Mouse (Mus musculus): ENCODE results near the gene Pdcd11. TPM values are rescaled to one million over a fixed set of nuclear protein-coding genes. Genes with fewer than 3 reads are reported as not detected.

The Pdcd11 gene
- polyA plus RNA-seq, 1 experiment from 2014 or later, result 3.3 TPM

- DNase-seq, result peak; percentile 91
- Histone ChIP-seq H3K9me3 (ENCODE audit: low read length) (no peaks in the 10 kb centered on the region), H3K9ac (replicated peaks) (peak overlapping the region; percentile 93), H3K4me1 (ENCODE audit: insufficient read depth) (peaks cover 9% of the 10 kb centered on the region), H3K27ac (ENCODE audit: low read depth) (peak overlapping the region; percentile 88), H3K4me3 (ENCODE audit: low read depth, low read length) (peak overlapping the region; percentile 92), H3K36me3 (replicated peaks; ENCODE audit: insufficient read depth, low read length) (peaks cover 23% of the 10 kb centered on the region), H3K4me2 (ENCODE audit: low read depth, low read length) (peak overlapping the region; percentile 83), H3K27me3 (ENCODE audit: insufficient read depth, low read length) (no peaks in the 10 kb centered on the region)
- TF ChIP-seq EP300 (IDR thresholded peaks at IDR 0.05; ENCODE audit: low read depth) (no peak), CTCF (IDR thresholded peaks at IDR 0.05; ENCODE audit: low read depth) (peak; percentile 42)
- WGBS (ENCODE audit: insufficient replicate concordance), result under 1% methylated on average over 30 of the region's 72 CpGs
- peak; percentile 93 for ATAC-seq
These were observed 22.5 kb upstream of the Pdcd11 start for GRCm38 (mm10) chr19:47067924-47068611.

GRCm38 (mm10) chr19:47088226-47088625 is 2.3 kb upstream of the Pdcd11 start:
- Histone ChIP-seq H3K27me3 (ENCODE audit: insufficient read depth, low read length) (no peaks in the 10 kb centered on the region), H3K4me3 (ENCODE audit: low read depth, low read length) (no peak overlapping the region), H3K36me3 (replicated peaks; ENCODE audit: insufficient read depth, low read length) (peaks cover 24% of the 10 kb centered on the region), H3K4me1 (ENCODE audit: insufficient read depth) (peaks cover 7% of the 10 kb centered on the region; the same call in 1 of the 2 replicates), H3K27ac (ENCODE audit: low read depth) (no peak overlapping the region), H3K4me2 (ENCODE audit: low read depth, low read length) (peak overlapping the region; percentile 95), H3K9me3 (ENCODE audit: low read length) (no peaks in the 10 kb centered on the region), H3K9ac (replicated peaks) (no peak overlapping the region)
- no peak for DNase-seq
- WGBS (ENCODE audit: insufficient replicate concordance), result 69% methylated on average over 3 of the region's 3 CpGs
- no peak for ATAC-seq
- no peak for TF ChIP-seq EP300 (IDR thresholded peaks at IDR 0.05; ENCODE audit: low read depth)
- TF ChIP-seq CTCF (IDR thresholded peaks at IDR 0.05; ENCODE audit: low read depth), result no peak

GRCm38 (mm10) chr19:47089718-47090525 is 646 bp upstream of the Pdcd11 start:
- TF ChIP-seq EP300 (IDR thresholded peaks at IDR 0.05; ENCODE audit: low read depth) (no peak), CTCF (IDR thresholded peaks at IDR 0.05; ENCODE audit: low read depth) (no peak)
- no peak for DNase-seq
- H3K9me3 ChIP-seq (ENCODE audit: low read length), result no peaks in the 10 kb centered on the region
- H3K4me1 ChIP-seq (ENCODE audit: insufficient read depth), result peaks cover 7% of the 10 kb centered on the region; the same call in 1 of the 2 replicates
- peak overlapping the region; percentile 95 for H3K4me2 ChIP-seq (ENCODE audit: low read depth, low read length)
- H3K27ac ChIP-seq (ENCODE audit: low read depth), result peak overlapping the region; percentile 92
- peaks cover 19% of the 10 kb centered on the region for H3K36me3 ChIP-seq (replicated peaks; ENCODE audit: insufficient read depth, low read length)
- ATAC-seq, result peak; percentile 67
- WGBS (ENCODE audit: insufficient replicate concordance), result 1% methylated on average over 36 of the region's 36 CpGs
- H3K27me3 ChIP-seq (ENCODE audit: insufficient read depth, low read length), result no peaks in the 10 kb centered on the region
- peak overlapping the region; percentile 88 for H3K9ac ChIP-seq (replicated peaks)
- peak overlapping the region; percentile 74 for H3K4me3 ChIP-seq (ENCODE audit: low read depth, low read length)

- DNase-seq, result no peak
- no peak for ATAC-seq
- Histone ChIP-seq H3K27ac (ENCODE audit: low read depth) (no peak overlapping the region), H3K4me1 (ENCODE audit: insufficient read depth) (no peaks in the 10 kb centered on the region), H3K4me3 (ENCODE audit: low read depth, low read length) (no peak overlapping the region), H3K9ac (replicated peaks) (no peak overlapping the region), H3K36me3 (replicated peaks; ENCODE audit: insufficient read depth, low read length) (peaks cover 84% of the 10 kb centered on the region), H3K4me2 (ENCODE audit: low read depth, low read length) (no peak overlapping the region), H3K9me3 (ENCODE audit: low read length) (no peaks in the 10 kb centered on the region), H3K27me3 (ENCODE audit: insufficient read depth, low read length) (no peaks in the 10 kb centered on the region)
- TF ChIP-seq EP300 (IDR thresholded peaks at IDR 0.05; ENCODE audit: low read depth), result no peak
- no peak for TF ChIP-seq CTCF (IDR thresholded peaks at IDR 0.05; ENCODE audit: low read depth)
- 75% methylated on average over 5 of the region's 5 CpGs for WGBS (ENCODE audit: insufficient replicate concordance)
These were observed 10.5 kb downstream of the Pdcd11 start for GRCm38 (mm10) chr19:47101080-47101479.

GRCm38 (mm10) chr19:47104641-47105271 is 14.2 kb downstream of the Pdcd11 start:
- no peaks in the 10 kb centered on the region for H3K4me1 ChIP-seq (ENCODE audit: insufficient read depth)
- 83% methylated on average over 9 of the region's 9 CpGs for WGBS (ENCODE audit: insufficient replicate concordance)
- no peak overlapping the region for H3K4me2 ChIP-seq (ENCODE audit: low read depth, low read length)
- TF ChIP-seq EP300 (IDR thresholded peaks at IDR 0.05; ENCODE audit: low read depth), result no peak
- TF ChIP-seq CTCF (IDR thresholded peaks at IDR 0.05; ENCODE audit: low read depth), result no peak
- no peak overlapping the region for H3K27ac ChIP-seq (ENCODE audit: low read depth)
- no peaks in the 10 kb centered on the region for H3K27me3 ChIP-seq (ENCODE audit: insufficient read depth, low read length)
- H3K9me3 ChIP-seq (ENCODE audit: low read length), result no peaks in the 10 kb centered on the region
- no peak overlapping the region for H3K9ac ChIP-seq (replicated peaks)
- peaks cover 88% of the 10 kb centered on the region for H3K36me3 ChIP-seq (replicated peaks; ENCODE audit: insufficient read depth, low read length)
- DNase-seq, result no peak
- no peak for ATAC-seq
- no peak overlapping the region for H3K4me3 ChIP-seq (ENCODE audit: low read depth, low read length)

GRCm38 (mm10) chr19:47118634-47119033 is 28.1 kb downstream of the Pdcd11 start:
- 67% methylated on average over 2 of the region's 2 CpGs for WGBS (ENCODE audit: insufficient replicate concordance)
- Histone ChIP-seq H3K4me3 (ENCODE audit: low read depth, low read length) (no peak overlapping the region), H3K36me3 (replicated peaks; ENCODE audit: insufficient read depth, low read length) (peaks cover 54% of the 10 kb centered on the region), H3K27me3 (ENCODE audit: insufficient read depth, low read length) (no peaks in the 10 kb centered on the region), H3K4me2 (ENCODE audit: low read depth, low read length) (no peak overlapping the region), H3K27ac (ENCODE audit: low read depth) (no peak overlapping the region), H3K9ac (replicated peaks) (no peak overlapping the region), H3K4me1 (ENCODE audit: insufficient read depth) (no peaks in the 10 kb centered on the region), H3K9me3 (ENCODE audit: low read length) (no peaks in the 10 kb centered on the region)
- no peak for TF ChIP-seq CTCF (IDR thresholded peaks at IDR 0.05; ENCODE audit: low read depth)
- TF ChIP-seq EP300 (IDR thresholded peaks at IDR 0.05; ENCODE audit: low read depth), result no peak
- DNase-seq (no peak), ATAC-seq (no peak)

Measured in liver, postnatal 0 days (tissue).